Mouse (Mus musculus) spleen, adult 2 months (tissue): ENCODE measurements around the gene Natd1. TPM values are rescaled to one million over a fixed set of nuclear protein-coding genes. Genes with fewer than 3 reads are reported as not detected.
A peak's percentile ranks its signal among the peaks of the same experiment; 100 is the strongest.

Experiments used
- DNase-seq, 2 experiments: peaks; one replicate each; pipeline versions ENCODE4 v3.0.0 to v3.0.0-alpha.2; 2012 to 2021; ENCODE audit warnings: low spot score in 2 of 2, low read depth in 1 of 2
- H3K27ac ChIP-seq: fragments of 200-500 bp; 2 replicates; pipeline ENCODE4 v1.5.1; 2012; ENCODE audit warnings: low read length, inconsistent platforms; ENCODE audit not compliant: insufficient read depth
- H3K27me3 ChIP-seq: fragments of 200-500 bp; 2 replicates; pipeline ENCODE4 v1.6.1; 2012; ENCODE audit warnings: mild to moderate bottlenecking, moderate library complexity, low read length, inconsistent platforms; ENCODE audit not compliant: control insufficient read depth, insufficient read depth
- H3K36me3 ChIP-seq: fragments of 200-500 bp; 2 replicates; pipeline ENCODE4 v1.6.1; 2012; ENCODE audit warnings: mild to moderate bottlenecking, low read length, inconsistent platforms; ENCODE audit not compliant: control insufficient read depth, insufficient read depth
- H3K4me1 ChIP-seq: fragments of 200-500 bp; 2 replicates; pipeline ENCODE4 v1.6.1; 2011; ENCODE audit warnings: inconsistent platforms; ENCODE audit not compliant: control insufficient read depth, insufficient read depth, insufficient read length
- H3K4me3 ChIP-seq: fragments of 200-500 bp; 2 replicates; pipeline ENCODE4 v1.5.1; 2011; ENCODE audit warnings: mild to moderate bottlenecking, inconsistent platforms; ENCODE audit not compliant: insufficient read depth, insufficient read length; ENCODE audit errors: extremely low read depth
- CTCF ChIP-seq: fragments of 200-500 bp; IDR thresholded peaks from 2 replicates; pipeline ENCODE4 v1.5.1; 2011; ENCODE audit warnings: mild to moderate bottlenecking, inconsistent platforms; ENCODE audit not compliant: insufficient read depth, insufficient read length, insufficient replicate concordance; ENCODE audit errors: extremely low read depth
- POLR2A ChIP-seq: fragments of 200-500 bp; IDR thresholded peaks from 2 replicates; pipeline ENCODE4 v1.6.1; 2011; ENCODE audit warnings: low read depth, low read length, inconsistent platforms
- WGBS: fragments of 180-500 bp; shearing (Covaris S2); methylation state at CpG from one replicate; pipeline ENCODE4 v1.1.7; 2018; 5-methylcytosine and 5-hydroxymethylcytosine counted together
- polyA plus RNA-seq: library from polyadenylated mRNA; depleted of rRNA; stranded (reverse); fragments of >200 nt; gene quantifications from 2 replicates; pipeline ENCODE4 v1.2.3, GENCODE M21; 2012

The Natd1 gene
- polyA plus RNA-seq, 1 experiment, result 23.2 TPM

DNA sequence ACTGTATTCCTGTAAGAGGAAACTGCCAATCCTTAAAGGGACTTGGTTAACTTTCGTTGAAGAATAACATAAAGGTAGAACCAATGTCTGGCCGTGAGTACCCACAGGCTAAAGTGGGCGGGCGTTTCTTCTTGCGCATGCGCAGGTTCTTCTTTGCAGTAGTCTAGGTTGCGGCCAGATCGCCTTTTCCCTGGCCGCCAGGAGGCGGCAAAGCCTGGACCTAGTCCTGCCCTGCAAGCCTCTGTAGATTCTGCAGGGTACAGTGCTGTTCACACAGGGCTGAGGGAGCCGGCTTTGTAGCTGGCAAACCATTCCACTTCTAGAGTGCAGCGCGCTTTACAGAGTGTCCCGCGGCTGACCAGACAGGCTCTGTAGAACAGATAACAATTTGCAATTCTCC, 39.3 kb upstream of the Natd1 start:
- 12% methylated on average over 15 of the region's 15 CpGs for WGBS

DNA sequence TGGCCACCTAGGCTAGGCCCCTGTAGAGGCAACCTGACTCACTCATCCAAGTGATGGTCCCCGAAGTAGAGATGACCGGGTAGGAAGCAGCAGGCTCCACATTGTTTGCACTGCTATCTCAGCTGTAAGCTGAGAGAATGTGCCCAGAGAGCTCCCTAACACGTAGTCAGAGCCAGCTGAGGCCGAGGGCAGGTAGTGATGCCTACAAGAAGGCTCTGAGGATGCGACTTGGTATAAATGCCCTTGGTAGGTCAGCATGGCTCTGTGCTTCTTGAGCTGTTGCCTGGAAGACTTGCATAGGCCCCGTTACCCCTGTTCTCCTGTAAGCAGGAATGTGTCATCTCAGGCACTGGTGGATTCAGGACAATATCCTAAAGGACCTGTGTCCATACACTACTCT, 38.4 kb upstream of the Natd1 start:
- no peak overlapping the region for H3K4me3 ChIP-seq
- 96% methylated on average over 6 of the region's 6 CpGs for WGBS
- no peak for TF ChIP-seq POLR2A
- no peak for TF ChIP-seq CTCF
- no peak overlapping the region for H3K27ac ChIP-seq
- DNase-seq, result no peak
- no peaks in the 10 kb centered on the region; the same call in 1 of the 2 replicates for H3K4me1 ChIP-seq
- H3K36me3 ChIP-seq, result peaks cover 17% of the 10 kb centered on the region
- no peaks in the 10 kb centered on the region for H3K27me3 ChIP-seq

More for the DNA sequence above, 39.3 kb upstream of the Natd1 start:
- H3K27me3 ChIP-seq, result no peaks in the 10 kb centered on the region
- peaks cover 12% of the 10 kb centered on the region for H3K36me3 ChIP-seq
- DNase-seq, result peak; percentile 49 to 76
- no peak overlapping the region for H3K27ac ChIP-seq
- no peak overlapping the region for H3K4me3 ChIP-seq
- H3K4me1 ChIP-seq, result no peaks in the 10 kb centered on the region; the same call in 1 of the 2 replicates
- no peak for TF ChIP-seq POLR2A
- peak; percentile 61; the same call in 1 of the 2 replicates for TF ChIP-seq CTCF

DNA sequence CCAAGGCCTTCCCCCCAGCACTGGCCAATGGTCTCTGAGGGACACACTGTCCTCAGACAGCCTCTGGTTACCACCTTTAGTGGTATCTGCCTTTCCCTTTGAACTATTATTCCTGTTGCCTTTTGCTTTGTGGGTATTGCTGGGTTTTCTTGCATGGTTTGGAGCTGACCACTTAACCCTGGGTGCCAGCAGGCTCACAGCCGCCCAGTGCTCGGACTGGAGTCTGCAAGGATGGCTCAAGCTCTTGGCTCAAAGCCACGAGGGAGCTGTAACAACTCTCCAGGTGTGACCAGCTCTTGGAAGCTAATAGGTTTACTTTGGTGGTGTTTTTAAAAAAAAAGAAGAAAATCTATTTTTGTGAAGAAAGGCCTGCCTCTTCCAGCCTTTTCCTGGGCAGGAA, 37.8 kb upstream of the Natd1 start:
- no peaks in the 10 kb centered on the region for H3K27me3 ChIP-seq
- TF ChIP-seq CTCF (no peak), POLR2A (no peak)
- H3K4me1 ChIP-seq, result no peaks in the 10 kb centered on the region; the same call in 1 of the 2 replicates
- no peak overlapping the region for H3K4me3 ChIP-seq
- H3K27ac ChIP-seq, result no peak overlapping the region
- WGBS, result 95% methylated on average over 3 of the region's 3 CpGs
- no peak for DNase-seq
- H3K36me3 ChIP-seq, result peaks cover 20% of the 10 kb centered on the region

DNA sequence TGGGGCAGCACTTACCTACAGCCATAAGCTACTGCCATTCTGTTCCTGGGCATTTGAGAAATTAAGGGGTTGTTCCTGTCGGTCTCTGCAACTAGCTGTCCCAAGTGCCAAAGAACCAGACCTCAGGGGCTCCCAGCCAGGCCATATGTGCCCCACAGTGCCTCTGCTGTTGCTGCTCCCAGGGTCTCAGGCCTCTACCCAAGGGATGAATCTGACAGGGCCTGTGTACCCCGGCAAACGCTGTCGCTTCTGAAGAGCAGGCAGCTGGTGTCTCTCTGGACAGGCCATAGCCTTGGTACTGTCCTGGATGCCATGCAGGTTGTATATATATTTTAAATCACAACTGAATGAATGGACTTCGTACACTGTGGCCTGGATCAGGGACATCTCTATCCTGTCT, 37.3 kb upstream of the Natd1 start:
- Histone ChIP-seq H3K4me3 (no peak overlapping the region), H3K36me3 (peaks cover 25% of the 10 kb centered on the region), H3K4me1 (no peaks in the 10 kb centered on the region; the same call in 1 of the 2 replicates), H3K27ac (no peak overlapping the region), H3K27me3 (no peaks in the 10 kb centered on the region)
- TF ChIP-seq CTCF (no peak), POLR2A (no peak)
- DNase-seq, result no peak
- 95% methylated on average over 5 of the region's 5 CpGs for WGBS

DNA sequence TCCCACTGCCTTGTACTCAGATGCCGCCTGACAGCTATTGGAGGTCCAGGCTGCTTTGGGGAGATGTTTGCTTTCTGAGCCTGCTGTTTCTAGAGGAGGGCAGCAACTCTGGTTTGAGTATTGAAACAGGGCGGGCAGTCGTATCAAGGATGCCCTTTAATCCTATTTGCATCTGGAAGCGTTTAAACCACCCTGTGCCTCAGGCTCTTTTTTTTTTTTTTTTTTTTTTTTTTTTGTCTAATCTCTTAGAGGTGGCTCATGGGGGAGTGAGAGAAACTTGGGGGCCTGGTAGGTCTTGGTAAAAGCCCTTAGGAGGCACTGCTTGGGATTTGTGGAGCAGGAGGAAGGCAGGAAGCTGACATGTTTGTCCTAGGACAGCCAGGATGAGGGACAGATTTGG, 30.5 kb upstream of the Natd1 start:
- no peak overlapping the region for H3K4me3 ChIP-seq
- no peak overlapping the region for H3K27ac ChIP-seq
- H3K36me3 ChIP-seq, result peaks cover 41% of the 10 kb centered on the region
- H3K4me1 ChIP-seq, result no peaks in the 10 kb centered on the region
- no peak for TF ChIP-seq POLR2A
- no peak for TF ChIP-seq CTCF
- 93% methylated on average over 4 of the region's 4 CpGs for WGBS
- no peaks in the 10 kb centered on the region for H3K27me3 ChIP-seq
- DNase-seq, result no peak

DNA sequence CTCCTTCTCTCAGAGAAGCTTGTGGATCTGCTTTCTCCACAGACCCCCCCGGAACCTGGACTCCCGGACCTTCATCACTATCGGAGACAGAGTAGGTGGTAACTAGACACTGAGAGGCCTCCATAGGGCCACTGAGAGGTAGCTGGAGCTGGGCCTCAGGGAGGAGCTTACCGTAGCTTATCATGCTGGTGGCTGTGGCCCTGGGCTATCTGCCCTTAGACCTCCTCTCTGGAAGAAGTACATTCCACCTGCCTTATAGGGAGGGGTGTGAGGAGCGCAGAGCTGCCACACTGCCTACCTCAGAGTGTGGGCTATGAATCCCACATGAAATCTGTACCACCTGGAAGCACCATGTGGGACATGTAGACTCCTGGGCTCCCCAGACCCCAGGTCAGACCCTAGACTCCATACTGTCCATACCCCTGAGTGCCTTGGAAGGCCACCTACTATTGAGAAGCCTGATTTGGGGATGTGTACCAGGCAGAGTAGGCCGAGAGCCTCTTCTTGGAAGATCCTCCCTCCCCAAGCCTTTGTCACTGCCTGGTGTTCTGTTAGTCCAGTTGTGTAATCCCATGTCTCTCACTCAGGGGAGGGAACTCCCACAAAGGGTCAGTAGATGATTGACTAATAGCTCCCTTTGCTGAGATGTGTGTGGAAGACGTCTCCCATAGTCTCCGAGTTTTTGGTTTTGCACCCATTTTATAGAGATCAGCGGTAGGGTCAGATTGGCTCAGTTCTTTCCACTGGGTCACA, 27.9 kb upstream of the Natd1 start:
- no peak for DNase-seq
- H3K36me3 ChIP-seq, result peaks cover 30% of the 10 kb centered on the region
- no peak overlapping the region for H3K27ac ChIP-seq
- no peak for TF ChIP-seq CTCF
- TF ChIP-seq POLR2A, result no peak
- no peaks in the 10 kb centered on the region for H3K27me3 ChIP-seq
- H3K4me3 ChIP-seq, result no peak overlapping the region
- 93% methylated on average over 9 of the region's 9 CpGs for WGBS
- H3K4me1 ChIP-seq, result no peaks in the 10 kb centered on the region; the same call in 1 of the 2 replicates

DNA sequence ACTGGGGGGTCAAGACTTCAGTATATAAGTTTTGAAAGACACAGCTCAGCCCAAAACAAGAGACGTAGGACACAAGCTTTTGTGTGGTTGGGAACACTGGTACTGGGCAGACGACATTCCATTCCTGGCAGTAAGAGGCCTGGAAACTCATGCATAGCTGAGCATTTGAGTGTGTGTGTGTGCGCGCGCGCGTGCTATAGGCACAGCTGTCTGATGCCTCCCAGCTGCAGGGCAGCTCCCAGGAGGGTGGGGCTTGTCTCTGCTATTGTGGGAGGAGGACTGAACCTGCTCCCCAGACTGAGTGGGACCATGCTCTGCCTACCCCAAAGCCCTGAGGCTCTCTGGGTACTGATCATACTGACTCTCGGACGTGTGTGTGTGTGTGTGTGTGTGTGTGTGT, 26.8 kb upstream of the Natd1 start:
- Histone ChIP-seq H3K4me3 (no peak overlapping the region), H3K27ac (no peak overlapping the region), H3K36me3 (peaks cover 22% of the 10 kb centered on the region), H3K4me1 (no peaks in the 10 kb centered on the region; the same call in 1 of the 2 replicates), H3K27me3 (no peaks in the 10 kb centered on the region)
- DNase-seq, result no peak
- WGBS, result 93% methylated on average over 9 of the region's 9 CpGs
- no peak for TF ChIP-seq CTCF
- TF ChIP-seq POLR2A, result no peak
